Mouse (Mus musculus) activated CD4-positive, CD25-positive, alpha-beta regulatory T cell (primary cell): ENCODE data around the gene Ing3. TPM values are rescaled to one million over a fixed set of nuclear protein-coding genes. Genes with fewer than 3 reads are reported as not detected.

Experiments used
- polyA plus RNA-seq, 2 experiments: library from polyadenylated mRNA; unstranded; fragments of 100-300 nt; shearing (Covaris generic); gene quantifications; one replicate each; pipeline ENCODE4 v1.2.1; 2017

Gene Ing3
- 10 to 100 TPM; 20.2 to 36.3 TPM for polyA plus RNA-seq

GRCm38 (mm10) chr6:21949226-21949731 lies at the start of gene Ing3:
Gene Ing3 (plus strand): TSS chr6:21949571.

GRCm38 (mm10) chr6:21985732-21986540 lies 36.6 kb downstream of the Ing3 start, which contains the start of gene Cped1:
Gene Cped1 (plus strand): TSS chr6:21985916.

Other genes starting within 250 kb of the Ing3 start
- gene Tspan12, start 97.1 kb upstream of the Ing3 start, polyA plus RNA-seq, result under 1 TPM in 1 of 2 experiments, not detected in 1; 0.19 TPM
- gene Cped1, start 36.3 kb downstream of the Ing3 start, polyA plus RNA-seq, result under 1 TPM in 1 of 2 experiments, not detected in 1; 0.54 TPM